18 mouse cellular contexts compared by ENCODE assay signal in the genomic region with DNA sequence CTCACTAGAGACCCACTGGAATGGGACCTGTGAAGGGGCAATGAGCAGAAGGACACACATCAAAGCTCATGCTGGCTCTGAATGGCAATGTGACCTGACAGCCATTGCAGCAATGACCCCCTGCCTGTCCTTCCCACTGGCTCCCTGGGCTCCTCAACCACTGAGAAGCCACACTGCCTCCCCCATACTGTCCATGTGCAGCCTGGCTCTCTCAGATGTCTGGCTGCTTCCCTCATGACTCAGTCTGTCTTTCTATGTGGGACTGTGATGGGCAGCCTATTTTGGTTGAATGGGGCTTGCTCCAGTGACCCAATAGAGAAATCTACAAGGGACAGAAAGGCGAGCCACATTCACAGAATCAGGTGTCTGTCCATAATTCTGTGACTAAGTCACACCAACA.
A peak's percentile ranks its signal among the peaks of the same experiment; 100 is the strongest.
DNase-seq lines count a peak whose midpoint lies in the region; ATAC-seq lines count a peak whose summit lies in the region.
"Had no signal": no experiment of that assay in that cellular context is flagged by ENCODE, and none has a peak within 500 bp of the region (broad histone marks: within the 10 kb centered on the region; RNA-seq: fewer than 3 reads in every experiment).

No protein-coding gene starts in this region.

- ATAC-seq in frontal cortex, adult (ENCODE audit: low TSS enrichment): 0 out of 2 replicates have a peak, but pooled peaks have one; percentile 56
- ATAC-seq: forebrain, embryonic 13.5 days; forebrain, embryonic 15.5 days; forebrain, postnatal 0 days had no signal

- DNase-seq in frontal cortex, postnatal 14 days (ENCODE audit: low spot score in 2 of 2): no peak
- DNase-seq in NIH3T3 (ENCODE audit: low read depth): peak; percentile 22
- no peak for DNase-seq in ovary, postnatal 10 days (ENCODE audit: low spot score)
- DNase-seq in right cerebral cortex, postnatal 36 days (ENCODE audit: low spot score in 2 of 2): no peak
- DNase-seq: adrenal gland, adult 2 months; adrenal gland, postnatal 10 days; adrenal gland, postnatal 25 days; cerebellum, adult 11 months; cerebellum, adult 18-20 months; cerebellum, adult 8-10 months; cerebellum, adult 9-11 months; cerebellum, postnatal 14 days; cerebellum, postnatal 36 days; embryo, embryonic 11 days; forebrain, postnatal 0 days had no signal
